In the genomic region with DNA sequence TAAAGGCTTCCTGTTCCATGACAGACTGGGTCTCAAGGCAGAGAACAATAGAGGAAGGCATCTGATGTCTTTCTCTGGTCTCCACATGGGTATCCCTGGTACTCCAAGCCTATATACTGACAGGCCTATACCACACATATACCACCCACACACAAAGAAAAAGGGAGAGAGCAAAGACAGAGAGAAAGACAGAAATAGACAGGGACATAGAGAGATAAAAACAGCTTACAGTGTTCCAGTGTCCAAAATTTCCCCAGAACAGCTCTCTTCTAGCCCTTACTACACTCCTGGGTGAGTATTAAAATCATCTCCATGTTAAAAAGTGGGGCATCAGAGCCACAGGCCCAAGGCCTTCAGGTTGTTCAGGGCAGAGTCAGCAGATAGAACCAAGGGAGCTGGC, we compare ENCODE assay signal across 34 mouse cellular contexts.
"Had no signal": no experiment of that assay in that cellular context is flagged by ENCODE, and none has a peak within 500 bp of the region (broad histone marks: within the 10 kb centered on the region; RNA-seq: fewer than 3 reads in every experiment).

No protein-coding gene starts in this region.

- H3K9me3 ChIP-seq: heart, embryonic 13.5 days; heart, embryonic 15.5 days; hindbrain, embryonic 10.5 days; hindbrain, embryonic 12.5 days; hindbrain, embryonic 13.5 days; hindbrain, embryonic 15.5 days; intestine, embryonic 15.5 days; kidney, embryonic 15.5 days had no signal

- H3K27ac ChIP-seq: heart, embryonic 13.5 days; heart, embryonic 15.5 days; hindbrain, embryonic 10.5 days; hindbrain, embryonic 12.5 days; hindbrain, embryonic 13.5 days; hindbrain, embryonic 14.5 days; hindbrain, embryonic 15.5 days; hindbrain, postnatal 0 days; intestine, embryonic 15.5 days; kidney, embryonic 15.5 days; kidney, postnatal 0 days; layer of hippocampus, adult 2 months; left cerebral cortex, adult 2 months had no signal

- ATAC-seq: hindbrain, embryonic 16.5 days; hindbrain, postnatal 0 days; inflammation-experienced regulatory T-cells, adult 6 months; intestine, embryonic 15.5 days; intestine, embryonic 16.5 days; intestine, postnatal 0 days had no signal

- DNase-seq: heart, postnatal 10 days; heart, postnatal 14 days; heart, postnatal 36 days; heart, postnatal 4 days; kidney, adult 11 months; kidney, adult 18-20 months; kidney, adult 2 months; kidney, adult 8-10 months; kidney, adult 9 months; kidney, postnatal 10 days; kidney, postnatal 14 days; kidney, postnatal 25 days; kidney, postnatal 36 days; kidney, postnatal 4 days; layer of hippocampus, adult 9-11 months; layer of hippocampus, postnatal 36 days had no signal

- H3K27me3 ChIP-seq: heart, embryonic 13.5 days; heart, embryonic 15.5 days; hindbrain, embryonic 12.5 days; intestine, embryonic 15.5 days; kidney, embryonic 15.5 days had no signal

- H3K4me2 ChIP-seq: heart, embryonic 11.5 days; heart, embryonic 13.5 days; heart, embryonic 15.5 days; hindbrain, embryonic 12.5 days; hindbrain, embryonic 13.5 days; hindbrain, embryonic 14.5 days; hindbrain, embryonic 15.5 days; intestine, embryonic 15.5 days; kidney, embryonic 15.5 days had no signal

- H3K36me3 ChIP-seq: heart, embryonic 13.5 days; heart, embryonic 15.5 days; hindbrain, embryonic 10.5 days; hindbrain, embryonic 12.5 days; hindbrain, embryonic 13.5 days; hindbrain, embryonic 15.5 days; intestine, embryonic 15.5 days; kidney, embryonic 15.5 days had no signal

- H3K4me1 ChIP-seq: heart, embryonic 15.5 days; hindbrain, embryonic 15.5 days; intestine, embryonic 15.5 days had no signal

- H3K4me3 ChIP-seq: heart, embryonic 13.5 days; heart, embryonic 15.5 days; hindbrain, embryonic 10.5 days; hindbrain, embryonic 12.5 days; hindbrain, embryonic 13.5 days; hindbrain, embryonic 15.5 days; intestine, embryonic 15.5 days; kidney, embryonic 15.5 days; layer of hippocampus, adult 2 months; left cerebral cortex, adult 2 months had no signal

- H3K9ac ChIP-seq: heart, embryonic 13.5 days; heart, embryonic 15.5 days; hindbrain, embryonic 12.5 days; hindbrain, embryonic 13.5 days; hindbrain, embryonic 14.5 days; hindbrain, embryonic 15.5 days; intestine, embryonic 15.5 days; kidney, embryonic 15.5 days had no signal
